Mouse (Mus musculus) hindbrain, embryonic 14.5 days (tissue): Measurements from ENCODE around the gene Cacna1s. TPM values are rescaled to one million over a fixed set of nuclear protein-coding genes. Genes with fewer than 3 reads are reported as not detected.

Source experiments
- ATAC-seq: fragments of 200-750 bp; cut with Nextera tagmentation; 2 replicates; pipeline ENCODE4 v1.8.0; 2017; ENCODE audit warnings: moderate number of reproducible peaks, mild to moderate bottlenecking, moderate TSS enrichment, moderate library complexity; ENCODE audit not compliant: low FRiP score
- DNase-seq: peaks from one replicate; pipeline ENCODE4 v3.0.0-alpha.2; 2015; ENCODE audit warnings: low spot score
- H3K27ac ChIP-seq: fragments of 300-500 bp; sonication (generic); 2 replicates; pipeline ENCODE4 v1.5.1; 2014; ENCODE audit warnings: mild to moderate bottlenecking, moderate library complexity
- H3K27me3 ChIP-seq: fragments of 300-500 bp; sonication (generic); 2 replicates; pipeline ENCODE4 v1.6.1; 2014; ENCODE audit warnings: mild to moderate bottlenecking, low read length, mixed read lengths; ENCODE audit not compliant: control insufficient read depth, insufficient read depth
- H3K36me3 ChIP-seq: fragments of 300-500 bp; sonication (generic); replicated peaks from 2 replicates; pipeline ENCODE4 v1.6.1; 2014; ENCODE audit not compliant: control insufficient read depth, insufficient read depth
- H3K4me1 ChIP-seq: fragments of 300-500 bp; sonication (generic); replicated peaks from 2 replicates; pipeline ENCODE4 v1.6.1; 2014; ENCODE audit warnings: antibody characterized with exemption, low read length, mixed read lengths; ENCODE audit not compliant: control insufficient read depth, insufficient read depth
- H3K4me2 ChIP-seq: fragments of 300-500 bp; sonication (generic); replicated peaks from 2 replicates; pipeline ENCODE4 v1.6.1; 2014; ENCODE audit warnings: mild to moderate bottlenecking, moderate library complexity
- H3K4me3 ChIP-seq: fragments of 300-500 bp; sonication (generic); replicated peaks from 2 replicates; pipeline ENCODE4 v1.5.1; 2014; ENCODE audit warnings: mild to moderate bottlenecking, low read length
- H3K9ac ChIP-seq: fragments of 300-500 bp; sonication (generic); 2 replicates; pipeline ENCODE4 v1.6.1; 2014
- H3K9me3 ChIP-seq: fragments of 300-500 bp; sonication (generic); 2 replicates; pipeline ENCODE4 v1.6.1; 2016; ENCODE audit warnings: low read length; ENCODE audit not compliant: control insufficient read depth
- WGBS: fragments of 180-500 bp; shearing (Covaris S2); extraction: QIAGEN DNeasy Blood & Tissue Kit; methylation state at CpG from one replicate; pipeline ENCODE4 v1.1.7; 2014; 5-methylcytosine and 5-hydroxymethylcytosine counted together
- polyA plus RNA-seq: library from polyadenylated mRNA; unstranded; fragments of >200 nt; fragmentation: Nextera tagmentation; extraction: Ambion mirVana; gene quantifications from 2 replicates; pipeline ENCODE4 v1.2.1, GENCODE M21; 2014

Cacna1s gene
- polyA plus RNA-seq, 1 experiment from 2014 or later = 0.17 TPM

DNA sequence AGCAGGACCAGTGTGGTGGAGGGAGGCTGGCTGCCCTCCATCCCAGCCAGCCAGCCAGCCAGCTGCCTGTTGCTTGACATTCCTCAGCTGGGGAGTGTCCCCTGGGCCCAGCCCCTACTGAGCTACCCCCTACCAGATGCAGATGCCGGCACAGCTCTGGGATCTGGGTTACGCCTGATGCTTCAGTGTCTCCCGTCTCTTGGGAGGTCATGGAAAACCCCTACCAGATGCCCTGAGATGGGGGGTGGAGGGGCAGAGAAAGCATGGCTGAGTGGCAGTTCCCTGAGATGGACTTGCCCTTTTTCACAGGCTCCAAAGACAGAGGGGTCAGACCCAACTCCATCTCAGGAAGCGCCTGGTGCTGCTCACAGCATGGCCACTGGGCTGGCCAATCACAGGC lies 84.0 kb downstream of the Cacna1s start:
- H3K4me3 ChIP-seq = no peak overlapping the region
- ATAC-seq (no peak), DNase-seq (no peak)
- H3K4me2 ChIP-seq = no peak overlapping the region; the same call in 1 of the 2 replicates
- no peaks in the 10 kb centered on the region for H3K9me3 ChIP-seq
- no peak overlapping the region for H3K9ac ChIP-seq
- H3K4me1 ChIP-seq = peaks cover 77% of the 10 kb centered on the region
- 22% methylated on average over 4 of the region's 4 CpGs for whole genome bisulfite sequencing
- H3K27me3 ChIP-seq = no peaks in the 10 kb centered on the region
- no peak overlapping the region for H3K27ac ChIP-seq
- no peaks in the 10 kb centered on the region for H3K36me3 ChIP-seq

DNA sequence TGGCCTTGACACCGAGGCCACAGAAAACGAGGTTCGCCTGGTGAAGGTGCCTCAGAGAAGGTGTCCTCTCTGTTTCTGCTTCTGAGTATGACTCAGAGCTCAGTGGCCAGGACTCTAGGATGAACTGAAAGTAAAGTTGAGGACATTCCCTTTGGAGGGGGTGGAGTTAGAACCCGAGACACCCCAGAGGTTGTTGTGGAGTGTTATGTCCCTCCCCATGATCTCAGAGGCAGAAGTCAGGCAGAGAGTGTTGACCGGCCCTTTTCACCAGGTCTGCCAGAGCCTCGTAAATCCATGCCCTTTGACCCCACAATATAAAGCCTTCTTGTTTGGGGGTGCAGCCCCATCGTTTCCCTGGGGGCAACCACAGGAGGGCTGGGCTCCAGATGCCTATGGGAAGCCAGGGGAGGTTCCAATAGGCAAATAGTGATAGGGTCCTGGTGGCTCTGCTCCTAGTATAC lies 84.6 kb downstream of the Cacna1s start:
- no peak for ATAC-seq
- Histone ChIP-seq H3K9me3 (no peaks in the 10 kb centered on the region), H3K4me1 (peaks cover 83% of the 10 kb centered on the region), H3K9ac (0 out of 2 replicates have a peak overlapping the region, but pooled peaks have one; percentile 31), H3K27ac (peak overlapping the region; percentile 47), H3K4me2 (peak overlapping the region; percentile 30), H3K27me3 (no peaks in the 10 kb centered on the region), H3K4me3 (no peak overlapping the region), H3K36me3 (no peaks in the 10 kb centered on the region)
- DNase-seq = no peak
- WGBS = 29% methylated on average over 7 of the region's 7 CpGs

DNA sequence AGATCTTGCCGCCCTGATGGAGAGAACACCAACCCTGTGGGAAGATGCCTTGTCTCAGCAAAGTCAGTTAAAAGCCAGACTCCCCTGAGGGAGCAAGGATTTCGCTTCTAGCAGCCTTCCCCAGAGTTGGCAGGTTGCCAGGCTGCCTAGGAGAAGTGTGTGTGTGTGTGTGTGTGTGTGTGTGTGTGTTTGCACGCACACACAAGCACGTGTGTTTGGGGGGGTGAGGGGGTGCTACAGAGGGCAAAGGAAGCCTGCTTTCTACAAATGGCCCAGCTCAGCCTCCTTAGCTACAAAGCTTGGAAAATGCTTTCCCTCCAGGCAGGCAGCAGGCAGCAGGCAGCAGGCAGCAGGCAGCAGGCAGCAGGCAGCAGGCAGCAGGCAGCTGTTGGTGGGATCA lies 85.0 kb downstream of the Cacna1s start:
- DNase-seq = peak; percentile 76
- Histone ChIP-seq H3K36me3 (no peaks in the 10 kb centered on the region), H3K27me3 (no peaks in the 10 kb centered on the region), H3K4me1 (peaks cover 88% of the 10 kb centered on the region), H3K9me3 (no peaks in the 10 kb centered on the region), H3K9ac (0 out of 2 replicates have a peak overlapping the region, but pooled peaks have one; percentile 31), H3K4me2 (peak overlapping the region; percentile 30), H3K27ac (peak overlapping the region; percentile 47), H3K4me3 (no peak overlapping the region)
- ATAC-seq = no peak
- whole genome bisulfite sequencing = 0% methylated on average over 4 of the region's 4 CpGs

DNA sequence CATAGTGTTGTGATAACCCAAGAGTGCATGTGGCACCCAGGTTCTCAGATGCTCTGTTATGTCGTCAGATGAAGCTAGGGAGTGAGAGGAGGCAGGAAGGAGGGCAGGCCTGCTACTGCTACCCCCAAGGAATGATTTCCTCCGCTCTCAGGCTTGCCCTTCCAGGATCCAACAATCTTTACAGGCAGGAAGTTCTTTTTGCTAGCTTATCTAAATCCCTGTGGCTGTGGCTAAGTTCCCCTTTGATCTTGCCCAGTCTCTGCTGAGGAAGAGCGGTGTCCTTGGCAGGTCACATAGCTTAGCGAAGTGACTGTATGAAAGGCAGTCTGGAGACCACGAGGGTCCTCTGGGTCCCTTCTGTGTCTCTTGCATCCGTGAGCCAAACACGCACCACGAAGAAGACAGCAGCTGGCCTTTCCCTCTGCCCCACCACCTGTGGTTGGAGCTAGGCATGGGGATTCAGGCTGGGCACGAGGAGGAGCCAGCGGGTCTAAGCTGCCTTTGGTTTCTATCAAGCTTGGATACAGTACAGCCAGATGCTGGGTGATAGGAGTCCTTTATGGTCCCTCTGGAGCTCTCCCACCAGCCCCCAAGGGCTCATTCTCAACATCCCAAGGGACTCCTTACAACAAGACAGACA lies 85.8 kb downstream of the Cacna1s start:
- Histone ChIP-seq H3K4me2 (peak overlapping the region; percentile 30), H3K9ac (peak overlapping the region; percentile 31), H3K27me3 (no peaks in the 10 kb centered on the region), H3K27ac (peak overlapping the region; percentile 47; the same call in 1 of the 2 replicates), H3K4me1 (peaks cover 95% of the 10 kb centered on the region), H3K9me3 (no peaks in the 10 kb centered on the region), H3K36me3 (no peaks in the 10 kb centered on the region), H3K4me3 (no peak overlapping the region)
- DNase-seq (no peak), ATAC-seq (no peak)
- WGBS = 38% methylated on average over 10 of the region's 10 CpGs

DNA sequence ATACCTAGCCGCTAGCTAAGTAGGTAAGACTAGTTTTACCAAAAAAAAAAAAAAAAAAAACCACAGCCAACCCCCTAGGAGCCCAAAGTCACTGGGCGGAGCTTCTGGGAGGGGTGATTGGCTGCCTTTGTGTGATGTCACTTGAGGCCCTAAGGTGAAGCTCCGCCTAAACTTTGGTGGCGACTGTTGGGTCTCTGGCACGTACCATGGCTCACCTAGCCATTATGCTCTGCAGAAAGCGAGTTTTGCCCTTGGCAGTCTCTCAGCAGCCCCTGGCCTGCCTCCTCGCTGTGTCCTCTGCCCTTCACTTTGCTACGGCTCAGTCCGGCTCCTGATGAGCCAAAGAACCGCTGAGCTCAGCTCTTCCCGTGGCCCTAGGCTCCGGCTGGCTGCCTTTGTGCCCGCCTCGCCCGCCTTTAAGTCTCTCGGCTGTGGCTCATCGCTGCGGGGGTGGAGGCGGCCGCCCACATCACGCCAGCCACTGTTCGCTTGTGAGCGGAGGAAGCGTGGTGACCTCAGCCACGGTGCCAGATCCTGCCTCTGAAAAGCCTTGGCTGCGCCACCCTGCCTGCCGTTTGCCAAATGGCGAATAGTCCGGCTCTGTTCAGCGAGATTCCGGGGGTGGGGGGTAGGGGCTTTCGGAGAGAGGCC lies 87.6 kb downstream of the Cacna1s start:
- Histone ChIP-seq H3K36me3 (peaks cover 9% of the 10 kb centered on the region), H3K4me3 (peak overlapping the region; percentile 33), H3K27me3 (no peaks in the 10 kb centered on the region), H3K9me3 (no peaks in the 10 kb centered on the region), H3K4me1 (peaks cover 93% of the 10 kb centered on the region), H3K9ac (peak overlapping the region; percentile 64), H3K4me2 (peak overlapping the region; percentile 77), H3K27ac (peak overlapping the region; percentile 83)
- ATAC-seq (peak; percentile 51; the same call in 1 of the 2 replicates), DNase-seq (peak; percentile 70)
- WGBS = 1% methylated on average over 32 of the region's 32 CpGs

DNA sequence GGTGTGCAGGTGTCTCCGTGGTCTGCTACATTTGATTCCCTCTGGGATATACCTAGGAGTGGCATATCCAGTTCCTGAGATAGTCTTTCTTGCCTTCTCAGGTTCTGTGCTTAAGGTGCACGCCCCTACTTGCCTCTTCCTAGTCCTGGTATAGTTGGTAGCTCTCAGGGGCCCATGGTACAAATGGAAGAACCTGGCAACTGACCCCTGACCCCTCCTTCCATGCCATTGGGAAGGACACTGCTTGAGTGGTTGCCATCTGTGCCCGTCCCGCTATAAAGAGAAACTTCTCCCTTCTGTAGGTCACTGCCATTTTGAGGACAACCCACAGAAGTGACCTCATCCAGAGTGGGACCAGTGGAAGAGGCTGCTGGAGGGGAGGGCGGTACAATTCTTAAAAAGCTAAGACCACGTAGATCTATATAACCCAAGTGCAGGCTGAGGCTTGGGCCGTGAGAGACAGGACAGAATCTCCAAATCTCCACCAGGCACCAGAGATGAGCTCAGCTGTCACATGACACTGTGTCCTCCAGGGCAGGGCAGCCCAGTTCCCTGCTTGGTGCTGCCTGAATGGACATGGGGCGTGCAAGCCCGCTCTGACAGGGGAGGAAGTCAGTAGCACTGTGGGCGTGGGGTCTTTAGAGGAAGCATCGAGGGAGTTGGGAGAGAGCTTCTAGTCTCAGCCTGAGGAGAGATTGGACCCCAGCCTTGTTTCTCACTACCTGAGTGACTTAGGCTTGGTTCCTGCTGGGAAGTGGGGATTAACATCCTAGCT lies 88.8 kb downstream of the Cacna1s start:
- DNase-seq (no peak), ATAC-seq (no peak)
- Histone ChIP-seq H3K4me1 (peaks cover 80% of the 10 kb centered on the region), H3K9me3 (no peaks in the 10 kb centered on the region), H3K36me3 (peaks cover 21% of the 10 kb centered on the region), H3K27me3 (no peaks in the 10 kb centered on the region), H3K27ac (0 out of 2 replicates have a peak overlapping the region, but pooled peaks have one; percentile 58), H3K4me2 (peak overlapping the region; percentile 11; the same call in 1 of the 2 replicates), H3K4me3 (no peak overlapping the region), H3K9ac (no peak overlapping the region)
- WGBS = 81% methylated on average over 11 of the region's 11 CpGs

DNA sequence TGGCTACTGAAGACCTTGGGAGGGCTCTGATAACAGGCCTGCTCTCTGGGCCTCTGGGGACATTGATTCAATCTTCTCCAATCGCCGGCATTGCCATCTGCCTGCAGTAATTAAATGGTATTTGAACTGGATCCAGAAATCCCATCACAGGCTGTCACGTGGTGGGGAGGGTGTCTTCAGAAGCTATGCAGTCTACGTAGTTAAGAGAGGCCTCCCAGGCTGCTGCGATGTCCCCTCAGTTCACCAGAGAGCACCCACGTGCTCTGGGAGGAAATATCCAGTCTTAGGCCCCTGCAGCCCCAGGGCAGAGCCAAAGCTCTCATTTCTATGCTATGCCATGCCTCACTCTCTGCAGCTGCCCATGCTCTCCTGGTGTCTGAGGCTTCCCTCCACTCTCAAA lies 89.8 kb downstream of the Cacna1s start:
- peaks cover 71% of the 10 kb centered on the region for H3K4me1 ChIP-seq
- 0 out of 2 replicates have a peak overlapping the region, but pooled peaks have one; percentile 12 for H3K9ac ChIP-seq
- no peaks in the 10 kb centered on the region for H3K9me3 ChIP-seq
- H3K27me3 ChIP-seq = no peaks in the 10 kb centered on the region
- H3K27ac ChIP-seq = peak overlapping the region; percentile 58
- H3K4me3 ChIP-seq = no peak overlapping the region
- peak; percentile 56 for ATAC-seq
- WGBS = 8% methylated on average over 6 of the region's 6 CpGs
- H3K4me2 ChIP-seq = peak overlapping the region; percentile 11; the same call in 1 of the 2 replicates
- peaks cover 29% of the 10 kb centered on the region for H3K36me3 ChIP-seq
- peak; percentile 71 for DNase-seq

DNA sequence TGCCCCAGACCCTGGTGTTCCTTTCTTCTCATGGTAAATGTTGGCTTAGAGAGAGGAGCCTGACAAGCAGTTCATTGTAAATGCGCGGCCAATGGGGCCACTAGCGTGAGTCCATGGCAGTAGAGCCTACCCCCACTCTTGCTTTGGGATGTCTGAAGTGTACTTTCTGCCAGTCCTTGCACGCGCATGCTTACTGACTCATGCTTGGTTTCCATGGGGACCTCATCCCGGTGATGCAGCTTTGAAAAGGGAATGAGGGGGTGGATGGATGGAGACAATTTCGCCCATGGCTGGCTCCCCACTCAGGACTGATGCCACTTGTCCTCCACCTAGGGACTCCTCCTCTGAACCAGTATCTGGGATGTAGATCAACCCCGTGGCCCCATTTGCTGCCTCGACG lies 91.0 kb downstream of the Cacna1s start:
- no peaks in the 10 kb centered on the region for H3K9me3 ChIP-seq
- H3K36me3 ChIP-seq = peaks cover 41% of the 10 kb centered on the region
- H3K4me3 ChIP-seq = no peak overlapping the region
- H3K27ac ChIP-seq = no peak overlapping the region
- H3K4me2 ChIP-seq = no peak overlapping the region
- H3K9ac ChIP-seq = no peak overlapping the region
- 43% methylated on average over 10 of the region's 10 CpGs for WGBS
- peaks cover 59% of the 10 kb centered on the region for H3K4me1 ChIP-seq
- DNase-seq (no peak), ATAC-seq (no peak)
- no peaks in the 10 kb centered on the region for H3K27me3 ChIP-seq

DNA sequence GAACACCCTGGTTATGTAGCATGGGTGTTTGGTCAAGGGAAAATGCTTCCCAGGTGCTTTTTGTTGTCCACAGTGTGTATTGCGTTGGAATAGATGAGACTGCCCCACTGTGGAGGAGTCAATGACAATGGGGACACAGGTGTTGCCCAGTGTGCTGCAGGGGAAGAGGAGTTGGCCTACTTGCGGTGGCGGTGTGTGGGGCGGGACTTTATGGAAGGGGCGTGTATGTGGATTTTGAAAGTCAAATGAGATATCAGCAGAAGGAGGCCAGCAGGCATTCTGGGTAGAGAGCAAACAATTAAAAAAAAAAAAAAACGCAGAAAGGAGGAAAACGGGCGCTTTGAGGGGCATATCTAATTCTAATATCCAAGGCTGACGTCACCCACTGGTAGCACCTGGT lies 97.2 kb downstream of the Cacna1s start:
- Histone ChIP-seq H3K9me3 (no peaks in the 10 kb centered on the region), H3K4me1 (no peaks in the 10 kb centered on the region), H3K27ac (no peak overlapping the region), H3K36me3 (peaks cover 98% of the 10 kb centered on the region), H3K27me3 (no peaks in the 10 kb centered on the region), H3K4me3 (no peak overlapping the region), H3K9ac (no peak overlapping the region), H3K4me2 (no peak overlapping the region)
- DNase-seq (no peak), ATAC-seq (no peak)
- WGBS = 69% methylated on average over 9 of the region's 9 CpGs
